9 mouse cellular contexts compared by ENCODE assay signal in the genomic region with DNA sequence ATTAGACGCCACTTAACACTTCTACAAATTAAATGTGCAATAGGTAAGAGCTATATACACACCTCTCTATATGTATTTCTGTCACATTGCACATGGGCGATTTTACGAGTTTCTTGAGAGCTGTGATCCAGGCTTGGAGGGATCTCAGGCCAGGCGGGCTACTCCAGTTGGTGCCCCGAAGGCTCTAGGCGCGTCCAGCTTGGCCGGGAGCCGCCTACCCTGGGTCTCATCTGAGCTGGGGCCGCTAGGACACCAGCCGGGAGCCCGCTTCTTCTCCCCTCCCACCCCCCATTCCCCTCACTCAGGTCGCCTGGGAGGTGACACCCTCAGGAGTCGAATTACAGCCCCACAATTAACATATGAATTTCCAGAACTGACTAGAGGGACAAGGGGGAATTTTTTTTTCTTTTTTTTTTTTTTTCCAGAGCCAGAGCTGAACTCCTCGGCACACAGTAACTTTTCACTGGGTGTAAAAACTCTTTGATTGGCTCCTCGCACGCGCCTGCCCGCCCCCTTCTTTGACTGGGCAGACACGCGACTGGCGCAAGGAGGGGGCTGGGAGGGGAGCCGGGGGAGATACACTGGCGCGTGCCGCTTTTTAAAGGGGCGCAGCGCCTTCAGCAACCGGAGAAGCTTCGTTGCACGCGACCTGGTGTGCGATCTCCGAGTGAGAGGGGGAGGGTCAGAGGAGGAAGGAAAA. TPM values are rescaled to one million over a fixed set of nuclear protein-coding genes. Genes with fewer than 3 reads are reported as not detected.
A peak's percentile ranks its signal among the peaks of the same experiment; 100 is the strongest.
DNase-seq lines count a peak whose midpoint lies in the region; ATAC-seq and TF ChIP-seq lines count a peak whose summit lies in the region.
"Had no signal": no experiment of that assay in that cellular context is flagged by ENCODE, and none has a peak within 500 bp of the region (broad histone marks: within the 10 kb centered on the region; RNA-seq: fewer than 3 reads in every experiment).

Gene Atoh1 (plus strand): TSS at position 627 of the 700 bp plus-strand sequence.

- H3K9ac ChIP-seq in embryonic facial prominence, embryonic 14.5 days (ENCODE audit: low read depth, low read length) = peak within 1 kb of the TSS; percentile 42; the same call in 1 of the 2 replicates
- peak within 1 kb of the TSS; percentile 56 for H3K9ac ChIP-seq in hindbrain, embryonic 13.5 days
- H3K9ac ChIP-seq in limb, embryonic 15.5 days = no peak within 1 kb of the TSS
- H3K9ac ChIP-seq in midbrain, embryonic 16.5 days (ENCODE audit: low read depth, low read length) = 0 out of 2 replicates have a peak within 1 kb of the TSS, but pooled peaks have one; percentile 20

- peaks cover 18% of the 10 kb centered on the region for H3K4me1 ChIP-seq in embryonic facial prominence, embryonic 14.5 days (ENCODE audit: control insufficient read depth, insufficient read depth, low read length)
- peaks cover 31% of the 10 kb centered on the region for H3K4me1 ChIP-seq in hindbrain, embryonic 13.5 days (replicated peaks)
- H3K4me1 ChIP-seq in limb, embryonic 15.5 days = peaks cover 28% of the 10 kb centered on the region
- H3K4me1 ChIP-seq in midbrain, embryonic 16.5 days (ENCODE audit: control insufficient read depth, insufficient read depth, low read length) = peaks cover 21% of the 10 kb centered on the region

- peak within 1 kb of the TSS; percentile 61 for H3K4me3 ChIP-seq in gastrocnemius, adult 2 months
- peak within 1 kb of the TSS; percentile 43 for H3K4me3 ChIP-seq in embryonic facial prominence, embryonic 14.5 days (ENCODE audit: low read depth, low read length)
- peak within 1 kb of the TSS; percentile 46 for H3K4me3 ChIP-seq in hindbrain, embryonic 13.5 days
- H3K4me3 ChIP-seq in limb, embryonic 15.5 days = peak within 1 kb of the TSS; percentile 43
- H3K4me3 ChIP-seq in midbrain, embryonic 16.5 days (ENCODE audit: low read depth, low read length) = peak within 1 kb of the TSS; percentile 42

- DNase-seq in gastrocnemius, adult 2 months = peak; percentile 35
- DNase-seq in gastrocnemius, postnatal 36 days = no peak
- peak; percentile 55 for DNase-seq in embryonic facial prominence, embryonic 14.5 days (ENCODE audit: low spot score)
- DNase-seq in spleen, adult 12 weeks (ENCODE audit: low spot score) = no peak
- no peak for DNase-seq in layer of hippocampus, adult 8-10 months (ENCODE audit: low spot score in 2 of 2)

- TF ChIP-seq CTCF in gastrocnemius, adult 2 months (IDR thresholded peaks at IDR 0.05) = no peak

- H3K36me3 ChIP-seq in embryonic facial prominence, embryonic 14.5 days (ENCODE audit: control insufficient read depth, insufficient read depth, low read length) = no peaks in the 10 kb centered on the region
- no peaks in the 10 kb centered on the region for H3K36me3 ChIP-seq in hindbrain, embryonic 13.5 days
- H3K36me3 ChIP-seq in limb, embryonic 15.5 days = no peaks in the 10 kb centered on the region
- H3K36me3 ChIP-seq in midbrain, embryonic 16.5 days (ENCODE audit: control insufficient read depth, insufficient read depth, low read length) = no peaks in the 10 kb centered on the region

- WGBS in embryonic facial prominence, embryonic 14.5 days = under 1% methylated on average over 34 of the region's 34 CpGs
- WGBS in hindbrain, embryonic 13.5 days = under 1% methylated on average over 34 of the region's 34 CpGs
- WGBS in limb, embryonic 15.5 days = under 1% methylated on average over 34 of the region's 34 CpGs
- WGBS in midbrain, embryonic 16.5 days = under 1% methylated on average over 34 of the region's 34 CpGs

- H3K27me3 ChIP-seq in embryonic facial prominence, embryonic 14.5 days (replicated peaks; ENCODE audit: control insufficient read depth, insufficient read depth, low read length) = peaks cover 70% of the 10 kb centered on the region
- H3K27me3 ChIP-seq in hindbrain, embryonic 13.5 days = peaks cover 70% of the 10 kb centered on the region
- H3K27me3 ChIP-seq in limb, embryonic 15.5 days = peaks cover 65% of the 10 kb centered on the region
- H3K27me3 ChIP-seq in midbrain, embryonic 16.5 days (ENCODE audit: control insufficient read depth, insufficient read depth, low read depth, low read length) = peaks cover 35% of the 10 kb centered on the region

- H3K9me3 ChIP-seq in embryonic facial prominence, embryonic 14.5 days (ENCODE audit: control insufficient read depth, low read length) = no peaks in the 10 kb centered on the region
- no peaks in the 10 kb centered on the region for H3K9me3 ChIP-seq in hindbrain, embryonic 13.5 days
- H3K9me3 ChIP-seq in limb, embryonic 15.5 days = no peaks in the 10 kb centered on the region
- H3K9me3 ChIP-seq in midbrain, embryonic 16.5 days (replicated peaks; ENCODE audit: control insufficient read depth, low read length, poor library complexity, severe bottlenecking) = no peaks in the 10 kb centered on the region

- peak; percentile 77 for ATAC-seq in embryonic facial prominence, embryonic 14.5 days (ENCODE audit: low read depth)
- peak; percentile 78 for ATAC-seq in hindbrain, embryonic 13.5 days (ENCODE audit: low FRiP score)
- ATAC-seq in limb, embryonic 15.5 days (ENCODE audit: insufficient number of reproducible peaks, low FRiP score, low TSS enrichment, low read depth) = peak; percentile 74; the same call in 1 of the 2 replicates
- peak; percentile 49 for ATAC-seq in midbrain, embryonic 16.5 days

- intact Hi-C loops in gastrocnemius, adult 2 months (cut with DNase I) = no loop called here
- intact Hi-C loops in gastrocnemius, postnatal 36 days (cut with DNase I) = no loop called here

- no peak within 1 kb of the TSS for H3K27ac ChIP-seq in gastrocnemius, adult 2 months
- H3K27ac ChIP-seq in embryonic facial prominence, embryonic 14.5 days (replicated peaks; ENCODE audit: low read depth, low read length) = no peak within 1 kb of the TSS
- no peak within 1 kb of the TSS; the same call in 1 of the 2 replicates for H3K27ac ChIP-seq in hindbrain, embryonic 13.5 days
- no peak within 1 kb of the TSS for H3K27ac ChIP-seq in limb, embryonic 15.5 days
- H3K27ac ChIP-seq in midbrain, embryonic 16.5 days (ENCODE audit: low read length) = no peak within 1 kb of the TSS

- peak within 1 kb of the TSS; percentile 85 for H3K4me2 ChIP-seq in embryonic facial prominence, embryonic 14.5 days (ENCODE audit: low read depth, low read length)
- H3K4me2 ChIP-seq in hindbrain, embryonic 13.5 days = peak within 1 kb of the TSS; percentile 72
- peak within 1 kb of the TSS; percentile 82 for H3K4me2 ChIP-seq in limb, embryonic 15.5 days
- peak within 1 kb of the TSS; percentile 68 for H3K4me2 ChIP-seq in midbrain, embryonic 16.5 days (ENCODE audit: low read length)

RNA-seq across cellular contexts. Expression of gene Atoh1, which starts in this region (rescaled TPM):
- not detected for total RNA-seq in gastrocnemius, adult 2 months (2021)
- not detected for total RNA-seq in gastrocnemius, postnatal 36 days (2021)
- polyA plus RNA-seq in embryonic facial prominence, embryonic 14.5 days (2014; fragmentation: Nextera tagmentation; extraction: Ambion mirVana) = 0.66 and 0.68 TPM in 2 replicates
- polyA plus RNA-seq in hindbrain, embryonic 13.5 days (2015; fragmentation: Nextera tagmentation; extraction: Ambion mirVana) = 7.7 and 20.0 TPM in 2 replicates
- 0.06 and 0.14 TPM in 2 replicates for polyA plus RNA-seq in limb, embryonic 15.5 days (2015; fragmentation: Nextera tagmentation; extraction: Ambion mirVana)
- polyA plus RNA-seq in midbrain, embryonic 16.5 days (2015; fragmentation: Nextera tagmentation; extraction: Ambion mirVana) = 0.44 and 0.63 TPM in 2 replicates
- total RNA-seq in layer of hippocampus, adult 8-10 months (2022) = not detected
- polyA plus RNA-seq: C2C12 had no signal

Comparison
In these comparisons a context has a peak if more than half of its experiments do, and no peak if none do; other contexts are left out.
1. Peak in DNase-seq and H3K4me3 ChIP-seq in gastrocnemius, adult 2 months; RNA of the gene not detected or under 1 TPM.
2. Peak in DNase-seq, ATAC-seq, H3K4me3 ChIP-seq, H3K9ac ChIP-seq and H3K4me2 ChIP-seq in embryonic facial prominence, embryonic 14.5 days; RNA of the gene not detected or under 1 TPM.
3. Peak in ATAC-seq, H3K4me3 ChIP-seq and H3K4me2 ChIP-seq in limb, embryonic 15.5 days; RNA of the gene not detected or under 1 TPM.
4. Peak in ATAC-seq, H3K4me3 ChIP-seq, H3K9ac ChIP-seq and H3K4me2 ChIP-seq in midbrain, embryonic 16.5 days; RNA of the gene not detected or under 1 TPM.